Mouse (Mus musculus) testis, postnatal 10 days (tissue): ENCODE measurements around the gene Shisa5.

Experiments
- DNase-seq: peaks from one replicate; pipeline ENCODE4 v3.0.0; 2021; ENCODE audit warnings: low spot score

Gene Shisa5

DNA sequence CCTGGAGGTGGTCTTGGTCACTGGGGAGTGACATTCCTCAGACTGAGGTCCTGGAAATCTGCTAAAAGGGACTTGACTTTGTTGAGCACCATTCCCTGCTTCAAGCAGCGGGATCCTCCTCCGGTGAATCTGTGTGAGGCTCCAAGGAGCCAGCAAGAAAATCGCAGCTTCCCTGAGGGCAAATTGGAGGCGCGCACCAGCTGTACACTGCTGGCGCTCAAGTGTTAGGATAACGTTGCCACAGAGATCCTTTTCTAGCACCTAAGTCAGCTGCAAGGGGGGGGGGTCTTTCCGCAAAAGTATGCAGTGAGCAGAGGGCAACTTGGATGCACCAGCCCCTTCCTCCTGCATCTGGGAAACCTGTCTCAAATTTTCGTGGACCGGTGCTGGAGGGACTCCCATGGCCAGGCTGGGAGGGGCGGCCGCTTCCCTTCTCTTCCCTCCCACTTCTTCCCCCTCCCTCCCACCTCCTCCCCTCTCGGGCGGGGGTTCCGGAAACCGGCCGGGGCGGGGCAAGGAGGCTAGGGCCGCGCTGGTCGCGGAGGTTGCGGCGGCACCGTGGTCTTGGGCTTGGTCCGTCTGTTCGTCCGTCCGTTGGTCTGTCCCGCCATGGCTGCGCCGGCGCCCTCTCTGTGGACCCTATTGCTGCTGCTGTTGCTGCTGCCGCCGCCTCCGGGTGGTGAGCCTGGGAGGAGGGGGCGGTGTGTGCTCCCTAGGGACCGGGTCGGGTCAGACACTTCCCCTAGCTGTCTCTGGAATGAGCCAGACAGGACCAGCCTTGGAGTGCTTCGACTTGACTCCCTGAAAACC, at the start of gene Shisa5:
Shisa5 (plus strand) TSS at position 480 of the 810 bp plus-strand sequence.
- peak; percentile 87 for DNase-seq

DNA sequence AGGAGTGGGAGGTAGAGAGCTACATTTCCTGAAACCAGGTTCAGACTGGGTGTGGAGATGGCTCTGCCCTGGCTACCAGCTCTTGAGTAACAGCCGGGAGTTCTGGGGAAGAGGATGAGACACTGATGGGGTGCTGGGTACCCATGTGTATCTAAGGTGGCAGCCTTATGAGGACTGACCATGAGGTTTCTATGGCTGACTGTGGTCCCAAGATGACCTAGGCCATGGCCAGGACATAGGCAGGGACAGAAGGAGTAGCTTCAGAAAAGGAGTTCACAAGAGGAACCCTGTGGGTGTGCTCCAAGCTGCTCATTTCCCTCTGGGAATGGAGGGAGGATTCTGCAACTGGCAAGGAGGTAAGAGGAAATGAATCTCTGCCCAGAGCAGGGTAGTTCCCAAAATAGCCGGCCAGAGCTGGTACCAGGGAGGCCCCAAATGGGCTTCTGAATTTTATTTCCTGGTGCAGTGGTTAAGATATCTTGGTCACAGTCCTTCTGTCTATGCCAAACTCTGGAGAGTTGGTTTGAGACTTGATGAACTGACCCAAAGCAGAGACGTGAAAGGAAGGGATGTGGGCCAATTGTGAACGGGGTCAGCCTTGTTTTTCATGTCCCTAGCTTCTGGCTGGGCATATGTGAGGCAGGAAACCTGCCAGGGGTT, 48.4 kb upstream of the Shisa5 start:
- no peak for DNase-seq

- no peak for DNase-seq
These were observed 47.9 kb upstream of the Shisa5 start for GRCm38 (mm10) chr9:108990462-108990820.

DNA sequence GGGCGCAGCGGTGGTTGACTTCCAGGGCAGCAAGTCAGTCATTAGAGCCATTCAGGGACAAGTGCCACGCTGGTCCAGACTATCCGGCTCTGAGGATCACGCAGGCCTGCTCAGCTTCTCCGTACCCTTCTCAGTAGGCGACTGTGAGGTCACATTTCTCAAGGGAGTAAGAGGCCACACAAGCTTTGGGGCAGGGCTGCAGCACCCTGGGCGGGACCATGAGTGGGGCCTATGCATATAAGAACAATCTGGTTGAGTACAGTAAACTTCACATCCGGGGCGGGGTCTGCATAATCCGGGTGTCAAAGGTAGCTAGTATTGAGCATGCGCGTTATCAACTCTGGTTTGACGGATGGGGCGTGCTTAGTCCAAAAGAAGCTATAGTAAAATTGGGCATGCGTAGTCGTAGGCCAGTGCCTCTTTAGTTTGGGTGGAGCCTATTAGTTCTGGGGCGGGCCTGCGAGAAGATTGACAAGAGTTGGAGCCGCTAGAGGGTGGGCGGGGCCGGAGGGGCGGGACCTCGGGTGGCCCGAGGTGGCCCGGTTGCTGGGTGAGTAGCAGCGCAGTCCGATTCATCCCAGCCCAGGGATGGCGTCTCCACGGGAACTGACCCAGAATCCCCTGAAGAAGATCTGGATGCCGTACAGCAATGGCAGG, 46.8 kb upstream of the Shisa5 start, which contains the start of gene Pfkfb4:
Pfkfb4 (plus strand) TSS at position 351 of the 657 bp plus-strand sequence.
- DNase-seq: peak; percentile 90

DNA sequence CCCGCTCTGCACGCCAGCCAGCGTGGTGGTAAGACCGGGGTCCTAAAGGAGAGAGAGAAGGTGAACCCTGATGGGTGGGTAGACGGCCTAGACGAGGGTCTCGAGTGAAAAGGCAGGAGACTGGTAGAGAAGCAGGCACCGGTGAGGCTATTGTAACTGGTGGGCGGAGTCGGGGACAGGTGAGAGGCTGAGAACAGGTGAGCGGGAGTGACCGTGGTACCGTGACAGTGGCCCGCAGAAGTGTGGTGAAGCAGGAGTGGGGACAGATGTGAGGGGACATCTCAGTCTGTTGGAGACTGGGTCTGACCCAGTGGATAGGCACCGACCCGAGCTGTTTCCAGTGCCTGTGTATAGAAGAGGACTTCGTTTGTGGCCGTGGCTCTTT, 46.3 kb upstream of the Shisa5 start:
- DNase-seq: peak; percentile 69

DNA sequence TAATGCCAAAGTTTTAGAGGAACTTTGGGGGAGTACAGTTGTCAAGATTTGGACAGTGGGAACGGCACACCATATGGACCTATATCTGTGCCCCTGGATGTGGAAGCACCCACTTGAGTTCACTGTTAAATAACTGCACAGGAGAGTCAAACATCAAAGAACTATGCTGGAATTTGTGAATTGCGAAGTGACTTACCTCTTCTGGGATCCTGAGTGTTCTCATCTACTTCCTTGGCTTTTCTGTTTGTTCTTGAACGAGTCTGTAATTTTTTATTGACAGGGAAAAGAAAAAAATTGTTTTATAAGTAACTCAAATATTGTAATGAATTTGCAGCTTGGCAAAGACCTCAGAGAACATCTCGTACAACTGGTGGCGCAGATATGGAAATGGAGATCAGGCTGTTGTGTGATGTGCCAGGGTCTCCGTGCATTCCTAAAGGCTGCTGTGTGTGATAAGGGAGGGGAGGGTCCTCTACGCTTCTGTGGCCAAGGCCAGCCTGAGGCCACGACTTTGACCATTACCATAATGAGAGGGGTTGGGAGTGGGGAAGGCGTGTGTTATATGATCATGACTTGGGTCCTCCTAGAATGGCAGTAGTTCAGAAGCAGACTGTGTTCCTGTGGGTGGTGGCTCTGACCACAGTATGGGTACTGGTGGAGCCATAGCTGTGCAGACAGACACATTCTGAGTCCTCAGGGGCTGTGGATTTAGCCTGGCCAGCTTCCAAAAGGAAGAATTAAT, 45.6 kb upstream of the Shisa5 start:
- DNase-seq: no peak

GRCm38 (mm10) chr9:108996411-108996810, 42.0 kb upstream of the Shisa5 start:
- no peak for DNase-seq

DNA sequence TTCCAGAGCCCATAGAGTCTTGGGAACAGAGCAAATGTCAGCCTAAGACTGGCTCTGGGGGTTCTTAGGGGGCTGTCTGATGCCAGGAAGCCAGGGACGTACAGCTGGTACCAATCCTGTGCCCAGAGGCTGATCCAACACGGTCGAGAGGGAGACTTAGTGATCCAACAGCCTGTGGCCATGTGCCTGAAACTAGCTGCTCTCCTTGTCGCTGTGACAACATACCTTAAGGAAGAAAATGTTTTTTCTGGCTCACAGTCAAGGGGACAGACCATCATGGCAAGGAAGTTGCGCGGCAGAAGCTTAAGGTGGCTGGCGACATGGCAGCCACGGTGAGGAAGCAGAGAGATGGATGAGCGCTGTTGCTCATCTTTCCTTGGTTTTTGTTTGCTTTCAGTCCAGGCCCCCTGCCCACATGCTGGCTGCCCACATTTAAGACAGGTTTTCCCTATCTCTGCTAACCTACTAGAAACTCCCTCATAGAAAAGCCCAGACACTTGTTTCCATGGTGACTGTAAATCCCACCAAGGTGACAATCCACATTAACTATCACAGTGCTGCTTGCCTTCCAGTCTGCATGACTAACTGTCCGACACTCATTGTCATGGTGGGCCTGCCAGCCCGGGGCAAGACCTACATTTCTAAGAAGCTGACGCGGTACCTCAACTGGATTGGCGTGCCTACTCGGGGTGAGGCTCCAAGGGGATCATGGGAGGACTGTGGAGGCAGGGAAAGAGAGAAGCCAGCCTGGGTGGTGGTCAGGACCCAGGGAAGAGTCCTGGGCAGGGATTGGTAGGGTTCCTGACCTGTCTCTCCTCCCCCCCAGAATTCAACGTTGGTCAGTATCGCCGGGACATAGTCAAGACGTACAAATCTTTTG, 39.8 kb upstream of the Shisa5 start:
- no peak for DNase-seq

DNA sequence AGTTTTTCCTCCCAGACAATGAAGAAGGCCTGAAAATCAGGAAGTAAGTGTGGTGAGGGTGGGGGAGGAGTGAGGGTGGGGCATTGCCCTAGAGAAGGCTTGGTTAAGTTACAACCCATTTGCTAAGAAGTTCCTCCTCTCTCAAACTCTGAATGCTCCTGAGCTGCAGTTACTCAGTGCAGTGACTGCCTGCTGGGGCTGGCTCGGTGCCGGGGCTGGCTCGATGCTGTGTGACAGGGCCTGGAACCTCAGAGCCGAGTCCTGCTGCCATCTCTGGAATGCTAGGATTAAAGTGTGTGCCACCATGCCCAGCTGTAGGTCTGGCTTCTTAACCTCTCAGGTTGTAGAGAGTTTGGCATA, 39.2 kb upstream of the Shisa5 start:
- DNase-seq: no peak

DNA sequence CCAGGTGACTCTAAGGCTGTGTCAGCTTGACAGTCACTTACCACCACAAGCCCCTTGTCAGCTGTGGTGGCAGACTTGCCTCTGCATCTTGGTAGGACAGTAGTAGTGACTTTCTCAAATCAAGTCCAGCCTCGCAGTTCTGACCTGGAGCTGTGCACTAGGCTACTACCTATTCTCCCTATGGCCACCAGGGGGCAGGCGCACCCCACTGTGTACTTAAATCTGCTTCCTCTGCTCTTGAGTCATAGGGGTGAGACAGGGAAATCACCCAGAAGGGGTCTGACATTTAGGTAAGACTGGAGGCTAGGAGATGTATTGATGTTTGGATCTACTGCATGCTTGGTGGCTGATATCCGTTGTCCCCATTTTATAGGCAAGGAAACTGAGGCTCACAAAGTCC, 37.6 kb upstream of the Shisa5 start:
- DNase-seq: peak; percentile 71

- DNase-seq: peak; percentile 65
These were observed 35.2 kb upstream of the Shisa5 start for GRCm38 (mm10) chr9:109003201-109003600.

GRCm38 (mm10) chr9:109007025-109007780, 31.2 kb upstream of the Shisa5 start:
- DNase-seq: no peak

DNA sequence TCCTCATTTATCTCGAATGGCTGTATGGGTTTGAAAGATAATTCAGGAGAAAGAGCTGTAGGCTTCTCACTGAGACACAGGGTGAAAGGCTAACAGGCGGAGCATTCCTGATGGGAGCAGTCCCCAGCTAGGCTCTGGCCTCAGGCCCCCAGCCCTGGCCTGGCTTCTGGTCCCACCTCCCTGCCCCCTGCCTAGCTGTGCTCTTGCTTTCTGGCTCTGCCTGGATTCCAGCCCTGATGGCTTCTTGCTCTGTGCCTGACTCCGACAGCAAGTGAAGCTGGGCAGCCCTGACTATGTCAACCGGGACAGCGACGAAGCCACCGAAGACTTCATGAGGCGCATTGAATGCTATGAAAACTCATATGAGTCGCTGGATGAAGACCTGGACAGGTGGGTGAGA, 30.3 kb upstream of the Shisa5 start:
- DNase-seq: no peak

GRCm38 (mm10) chr9:109008994-109009635, 29.2 kb upstream of the Shisa5 start:
- no peak for DNase-seq

DNA sequence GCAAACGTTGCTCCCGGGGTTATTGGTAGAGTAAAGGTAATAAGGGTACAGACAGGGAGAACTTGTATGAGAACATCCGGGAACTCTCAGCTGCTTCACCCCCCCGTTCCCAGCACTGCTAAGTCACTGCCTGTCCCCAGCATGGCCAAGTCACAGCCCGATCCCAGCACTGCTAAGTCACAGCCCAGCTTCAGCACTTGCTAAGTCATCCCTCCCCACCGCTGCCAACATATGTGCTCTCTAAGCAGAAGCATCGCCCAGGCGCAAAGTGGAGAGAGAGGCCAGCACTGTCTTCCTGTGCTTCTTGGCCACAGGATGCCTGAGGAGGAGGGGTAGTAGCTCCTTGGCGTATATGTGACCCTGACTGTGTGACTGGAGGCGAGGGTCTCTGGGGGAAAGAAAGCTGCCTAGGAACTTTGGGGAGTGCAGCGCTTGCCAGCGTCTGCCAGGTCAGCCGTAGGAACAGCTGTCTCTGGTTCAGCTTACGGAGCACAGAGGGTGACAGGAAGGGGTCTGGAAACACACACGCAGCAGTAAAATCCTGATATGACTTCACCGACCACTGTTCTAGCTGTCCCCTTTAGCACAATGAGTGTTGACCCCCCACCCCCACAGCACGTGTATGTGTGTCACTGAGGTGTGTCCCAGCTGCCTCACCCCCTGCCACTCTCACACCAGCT, 28.6 kb upstream of the Shisa5 start:
- peak; percentile 55 for DNase-seq

DNA sequence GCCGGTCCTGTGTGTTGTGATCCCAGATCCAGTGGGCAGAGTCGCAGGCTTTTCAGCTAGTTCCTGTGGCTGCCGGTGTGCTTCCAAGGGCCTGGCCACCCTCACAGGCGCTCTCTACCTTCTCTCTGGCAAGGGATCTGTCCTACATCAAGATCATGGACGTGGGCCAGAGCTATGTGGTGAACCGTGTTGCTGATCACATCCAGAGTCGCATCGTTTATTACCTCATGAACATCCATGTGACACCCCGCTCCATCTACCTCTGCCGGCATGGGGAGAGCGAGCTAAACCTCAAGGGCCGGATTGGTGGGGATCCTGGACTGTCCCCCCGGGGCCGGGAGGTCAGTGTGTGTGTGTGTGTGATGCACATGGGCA, 28.1 kb upstream of the Shisa5 start:
- DNase-seq: no peak

DNA sequence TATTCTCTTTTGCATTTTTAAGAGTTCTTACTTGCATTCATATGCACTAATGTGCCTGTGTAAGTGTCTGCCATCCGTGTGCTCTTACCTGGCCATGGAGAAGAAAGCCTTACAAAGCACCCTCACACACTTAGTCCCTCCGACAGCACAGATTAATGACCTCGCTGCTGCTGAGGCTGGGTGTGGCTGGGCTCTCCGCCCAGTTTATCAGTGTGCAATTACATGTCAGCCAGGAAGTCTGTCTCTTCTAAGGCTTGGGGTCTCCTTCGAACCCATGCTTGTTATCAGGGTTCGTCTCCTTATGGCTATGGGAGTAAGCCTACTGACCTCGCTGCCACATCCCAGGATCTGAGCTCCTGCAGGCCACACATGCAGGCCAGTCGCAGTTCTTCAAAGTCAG, 23.0 kb upstream of the Shisa5 start:
- DNase-seq: peak; percentile 30

DNA sequence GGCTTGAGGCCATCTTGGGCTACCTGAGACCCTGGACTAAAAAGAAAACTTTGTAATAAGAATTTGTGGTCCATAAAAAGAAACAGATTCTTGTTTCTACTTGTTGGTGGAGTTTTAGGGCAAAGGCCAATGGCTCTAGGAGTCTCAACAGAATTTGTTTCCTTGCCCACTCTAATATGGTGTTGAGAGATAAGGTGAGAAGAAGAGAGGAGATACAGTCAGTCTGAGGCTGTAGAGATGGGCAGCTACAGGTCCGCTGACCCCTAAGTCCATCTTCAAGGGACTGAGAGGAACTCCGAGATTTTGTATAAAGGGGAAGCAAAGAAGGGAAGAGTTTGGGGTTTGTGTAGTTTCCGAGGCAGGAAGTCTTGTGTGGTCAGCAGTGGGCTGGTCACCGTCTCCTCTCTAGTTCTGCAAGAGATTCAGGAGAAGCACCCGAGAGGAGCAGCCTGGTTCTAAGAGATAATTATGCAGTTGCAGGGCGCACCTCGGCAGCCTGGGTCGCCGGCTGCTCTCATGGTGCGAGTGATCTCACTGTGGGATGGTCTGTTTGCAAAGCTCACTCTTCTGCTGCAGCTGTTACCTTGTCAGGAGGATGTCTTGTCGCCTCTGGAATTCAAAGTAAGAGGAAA, 21.3 kb upstream of the Shisa5 start:
- DNase-seq: peak; percentile 33

GRCm38 (mm10) chr9:109021428-109021827, 16.9 kb upstream of the Shisa5 start:
- DNase-seq: peak; percentile 25
